In the genomic region with DNA sequence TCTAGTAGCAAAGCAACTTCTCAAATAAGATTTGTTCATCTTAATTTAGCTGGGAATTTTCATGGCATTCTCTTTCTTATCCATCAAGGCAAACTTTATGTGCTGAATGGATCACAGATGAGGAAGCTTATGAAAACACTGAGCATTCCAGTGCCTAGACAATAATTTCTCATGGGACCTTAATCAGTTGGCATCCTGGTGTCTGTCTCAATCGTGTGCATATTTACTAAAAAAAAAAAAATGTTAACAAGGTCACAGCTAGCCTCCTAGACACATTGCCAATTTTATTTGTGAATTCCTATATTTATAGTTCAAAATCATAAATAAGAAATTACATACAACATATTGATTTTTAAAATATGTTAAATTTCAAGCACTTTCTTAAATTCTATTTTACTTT, we compare ENCODE assay signal across 20 mouse cellular contexts. TPM values are rescaled to one million over a fixed set of nuclear protein-coding genes. Genes with fewer than 3 reads are reported as not detected.
DNase-seq lines count a peak whose midpoint lies in the region; ATAC-seq lines count a peak whose summit lies in the region.
"Had no signal": no experiment of that assay in that cellular context is flagged by ENCODE, and none has a peak within 500 bp of the region (broad histone marks: within the 10 kb centered on the region; RNA-seq: fewer than 3 reads in every experiment).

A gene (minus strand): TSS at position 101 of the 400 bp plus-strand sequence.

- H3K36me3 ChIP-seq in heart, embryonic 11.5 days (ENCODE audit: control insufficient read depth, insufficient read depth, low read length), result no peaks in the 10 kb centered on the region
- H3K36me3 ChIP-seq: G1E had no signal

- H3K27me3 ChIP-seq in heart, embryonic 11.5 days (ENCODE audit: control insufficient read depth, insufficient read depth, low read length), result no peaks in the 10 kb centered on the region
- H3K27me3 ChIP-seq: CH12.LX had no signal

- no peaks in the 10 kb centered on the region for H3K9me3 ChIP-seq in heart, embryonic 11.5 days (replicated peaks; ENCODE audit: control insufficient read depth, low read length)
- H3K9me3 ChIP-seq: G1E had no signal

- no peak for ATAC-seq in heart, embryonic 11.5 days (replicated peaks; ENCODE audit: insufficient number of reproducible peaks, low FRiP score, low TSS enrichment)
- ATAC-seq: activated CD4-positive, CD25-positive, alpha-beta regulatory T cell, adult 4 months; CD4-positive, CD25-positive, alpha-beta regulatory T cell, adult 4 months; Patski had no signal

- no peak within 1 kb of the TSS for H3K4me3 ChIP-seq in heart, embryonic 11.5 days (ENCODE audit: low read depth, low read length)

- H3K4me2 ChIP-seq in heart, embryonic 11.5 days, result no peak within 1 kb of the TSS

- DNase-seq in adipocyte (ENCODE audit: low spot score), result peak; percentile 29
- DNase-seq: adrenal gland, adult 2 months; adrenal gland, adult 8-10 months; adrenal gland, postnatal 10 days; adrenal gland, postnatal 14 days; adrenal gland, postnatal 25 days; adrenal gland, postnatal 36 days; B cell, adult 2 months; cerebellum, adult 11 months; cerebellum, adult 11-12 months; cerebellum, adult 18-20 months; cerebellum, adult 2 months; cerebellum, adult 8-10 months had no signal

- H3K27ac ChIP-seq in heart, embryonic 11.5 days (ENCODE audit: low read depth, low read length), result no peak within 1 kb of the TSS

- 58% methylated on average over 1 of the region's 1 CpGs for WGBS in heart, embryonic 11.5 days (ENCODE audit: insufficient replicate concordance)

- H3K4me1 ChIP-seq in heart, embryonic 11.5 days (ENCODE audit: control insufficient read depth, insufficient read depth, low read length), result no peaks in the 10 kb centered on the region

- H3K9ac ChIP-seq in heart, embryonic 11.5 days (ENCODE audit: low read depth, low read length), result no peak within 1 kb of the TSS

RNA-seq across cellular contexts. Expression of the gene that starts here (rescaled TPM):
- not detected in 2 replicates for polyA plus RNA-seq in heart, embryonic 11.5 days (2014; fragmentation: Nextera tagmentation; extraction: Ambion mirVana)
- polyA plus RNA-seq: activated CD4-positive, CD25-positive, alpha-beta regulatory T cell, adult 4 months; adrenal gland, adult 2 months; brain, embryonic 14.5 days; CD4-positive, CD25-positive, alpha-beta regulatory T cell, adult 4 months; cerebellum, adult 2 months; G1E; Patski had no signal
